Mouse (Mus musculus) left cerebral cortex, postnatal 10 days (tissue): ENCODE measurements at regions not wholly inside any gene's neighbourhood (a gene's known extent, or its start where the extent isn't known, plus 50 kb on each side); places are given as distances from the start of the nearest gene placed in this dataset.

ENCODE experiments used
- DNase-seq, 2 experiments: peaks; one replicate each; pipeline ENCODE4 v3.0.0; 2021 to 2022; ENCODE audit warnings: low spot score in 2 of 2, mixed read lengths in 1 of 2; ENCODE audit errors: extremely low spot score in 1 of 2
- intact Hi-C: fragments of 180-260 bp; cut with DNase I; formaldehyde crosslinking; loops from one replicate; pipeline ENCODE4 v1.15.1; 2025

DNA sequence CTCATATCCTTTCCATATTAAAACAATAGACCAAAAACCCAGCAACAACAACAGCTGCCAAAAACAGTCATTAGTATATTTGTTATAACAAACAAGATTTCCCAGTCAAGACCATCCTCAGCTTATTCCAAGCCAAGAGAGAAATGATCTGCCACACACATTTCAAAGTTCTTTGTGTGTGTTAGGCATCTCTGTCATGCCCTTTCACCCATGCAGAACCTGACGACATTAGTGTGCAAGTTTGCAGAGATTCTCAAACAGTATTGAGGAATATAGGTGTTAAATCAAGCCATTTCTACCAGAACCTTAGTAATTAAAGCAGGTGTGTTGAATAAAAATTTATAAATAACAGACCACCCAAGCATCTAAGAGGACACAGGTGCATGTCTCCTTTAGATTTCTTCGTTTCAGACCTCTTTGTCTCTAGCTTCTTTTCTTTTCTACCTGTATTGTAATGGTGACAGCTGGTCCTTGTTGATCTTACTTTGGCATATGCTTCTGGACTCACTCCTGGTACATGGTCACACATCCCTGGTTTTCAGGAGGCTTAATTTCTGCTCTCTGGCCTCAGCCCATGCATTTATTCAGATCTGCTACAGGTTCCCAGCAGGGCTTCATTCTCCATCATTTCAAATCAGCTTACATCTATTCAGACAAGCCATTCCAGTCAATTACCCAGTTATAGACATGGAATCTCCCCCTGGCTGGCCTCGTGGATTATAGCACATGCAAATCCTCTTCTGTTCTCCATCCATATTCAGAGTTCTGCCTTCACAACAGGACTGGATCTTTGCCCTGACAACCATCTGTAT, 766.3 kb upstream of the Cdh10 start:
- no peak for DNase-seq

DNA sequence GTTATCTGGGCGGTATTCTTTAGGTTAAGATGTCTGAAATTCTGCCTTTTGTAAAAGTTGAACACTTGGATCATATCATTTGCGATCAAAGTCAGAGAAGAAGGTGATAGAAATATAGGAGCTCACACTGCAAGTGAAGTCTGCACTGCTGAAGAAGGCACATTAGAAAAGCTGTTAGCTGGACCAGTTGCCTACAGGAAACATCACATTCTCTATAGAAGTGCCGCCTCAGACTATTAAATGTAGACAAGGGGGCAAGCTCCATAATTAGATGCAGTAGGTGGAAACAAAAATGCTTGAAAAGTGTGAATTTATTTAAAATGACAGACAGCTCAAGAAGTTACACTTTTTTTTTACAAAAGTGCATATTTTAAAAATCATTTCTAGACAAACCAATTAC, 753.2 kb upstream of the Cdh10 start:
- no peak for DNase-seq
- intact Hi-C loops, result no loop called here

More for the DNA sequence above, 766.3 kb upstream of the Cdh10 start:
- intact Hi-C loops, result no loop called here

DNA sequence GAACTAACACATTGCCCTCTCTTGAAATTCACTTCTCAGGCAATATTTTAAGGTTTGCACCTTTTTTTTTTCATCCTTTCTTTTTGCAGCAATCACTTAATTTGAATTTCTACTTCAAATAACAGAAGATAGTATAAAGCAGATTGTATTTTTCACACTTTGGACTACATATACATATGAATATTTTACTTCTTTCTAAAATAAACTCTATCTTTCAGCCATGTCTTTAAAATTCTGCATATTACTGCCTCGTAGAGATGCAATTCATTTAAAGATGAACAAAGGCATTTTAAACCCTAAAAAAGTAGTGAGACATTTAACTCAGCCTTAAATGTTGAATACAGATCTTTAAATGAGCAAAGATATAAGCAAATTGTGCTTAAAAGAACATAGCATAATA, 739.1 kb upstream of the Cdh10 start:
- intact Hi-C loops, result no loop called here
- no peak for DNase-seq
